Mouse (Mus musculus) lung, embryonic 14.5 days (tissue): ENCODE measurements around the gene Dhps. TPM values are rescaled to one million over a fixed set of nuclear protein-coding genes. Genes with fewer than 3 reads are reported as not detected.
A peak's percentile ranks its signal among the peaks of the same experiment; 100 is the strongest.
"Not testable (repeated sequence)": the region's sequence is repeated elsewhere in the genome, so short reads cannot be mapped to it uniquely, and the experiment has no call there.

Experiments
- ATAC-seq: fragments of 200-750 bp; cut with Nextera tagmentation; 2 replicates; pipeline ENCODE4 v1.8.0; 2017; ENCODE audit warnings: mild to moderate bottlenecking, moderate TSS enrichment, moderate library complexity; ENCODE audit not compliant: insufficient read depth
- DNase-seq: peaks from one replicate; pipeline ENCODE4 v3.0.0-alpha.2; 2015
- H3K27ac ChIP-seq: fragments of 300-500 bp; sonication (generic); 2 replicates; pipeline ENCODE4 v1.5.1; 2014; ENCODE audit warnings: low read depth, mild to moderate bottlenecking, moderate library complexity
- H3K27me3 ChIP-seq: fragments of 300-500 bp; sonication (generic); 2 replicates; pipeline ENCODE4 v1.6.1; 2014; ENCODE audit warnings: low read length, control low read depth; ENCODE audit not compliant: insufficient read depth
- H3K36me3 ChIP-seq: fragments of 300-500 bp; sonication (generic); 2 replicates; pipeline ENCODE4 v1.6.1; 2014; ENCODE audit warnings: control low read depth; ENCODE audit not compliant: insufficient read depth
- H3K4me1 ChIP-seq: fragments of 300-500 bp; sonication (generic); 2 replicates; pipeline ENCODE4 v1.6.1; 2014; ENCODE audit warnings: antibody characterized with exemption, control low read depth; ENCODE audit not compliant: insufficient read depth
- H3K4me2 ChIP-seq: fragments of 300-500 bp; sonication (generic); 2 replicates; pipeline ENCODE4 v1.6.1; 2014; ENCODE audit warnings: mild to moderate bottlenecking
- H3K4me3 ChIP-seq: fragments of 300-500 bp; sonication (generic); 2 replicates; pipeline ENCODE4 v1.5.1; 2014; ENCODE audit warnings: low read depth, low read length
- H3K9ac ChIP-seq: fragments of 300-500 bp; sonication (generic); 2 replicates; pipeline ENCODE4 v1.6.1; 2014
- H3K9me3 ChIP-seq: fragments of 300-500 bp; sonication (generic); 2 replicates; pipeline ENCODE4 v1.6.1; 2016; ENCODE audit warnings: low read depth, low read length, control low read depth
- CTCF ChIP-seq: IDR thresholded peaks from 2 replicates; pipeline ENCODE4 v1.5.1; 2016; ENCODE audit warnings: antibody characterized with exemption, low read depth
- WGBS: fragments of 180-500 bp; shearing (Covaris S2); extraction: QIAGEN DNeasy Blood & Tissue Kit; methylation state at CpG from one replicate; pipeline ENCODE4 v1.1.7; 2014; 5-methylcytosine and 5-hydroxymethylcytosine counted together
- microRNA-seq: library from miRNA; unstranded; fragments of <30 nt; microRNA quantifications from one replicate; pipeline ENCODE4, GENCODE M21; 2016; ENCODE audit warnings: borderline number of aligned reads
- polyA plus RNA-seq: library from polyadenylated mRNA; unstranded; fragments of >200 nt; fragmentation: Nextera tagmentation; extraction: Ambion mirVana; gene quantifications from 2 replicates; pipeline ENCODE4 v1.2.1, GENCODE M21; 2014

Gene Dhps
- polyA plus RNA-seq, 1 experiment from 2014 or later = 61.5 TPM

GRCm38 (mm10) chr8:85119052-85119981, 47.8 kb downstream of the Dhps start:
- peak; percentile 63 for TF ChIP-seq CTCF
- Histone ChIP-seq H3K4me1 (no peaks in the 10 kb centered on the region), H3K9me3 (no peaks in the 10 kb centered on the region), H3K4me2 (peak overlapping the region; percentile 78), H3K27me3 (no peaks in the 10 kb centered on the region), H3K36me3 (no peaks in the 10 kb centered on the region), H3K27ac (peak overlapping the region; percentile 56; the same call in 1 of the 2 replicates), H3K9ac (peak overlapping the region; percentile 65), H3K4me3 (peak overlapping the region; percentile 65)
- DNase-seq = peak; percentile 93
- ATAC-seq = peak; percentile 93
- WGBS = 5% methylated on average over 37 of the region's 37 CpGs

- not testable (repeated sequence) for H3K27me3 ChIP-seq, H3K4me1 ChIP-seq, H3K9ac ChIP-seq, H3K4me2 ChIP-seq, H3K27ac ChIP-seq, H3K9me3 ChIP-seq, ATAC-seq, H3K4me3 ChIP-seq, DNase-seq, H3K36me3 ChIP-seq
- 83% methylated on average over 5 of the region's 5 CpGs for WGBS
Observed at GRCm38 (mm10) chr8:85120251-85120650, 48.7 kb downstream of the Dhps start.

DNA sequence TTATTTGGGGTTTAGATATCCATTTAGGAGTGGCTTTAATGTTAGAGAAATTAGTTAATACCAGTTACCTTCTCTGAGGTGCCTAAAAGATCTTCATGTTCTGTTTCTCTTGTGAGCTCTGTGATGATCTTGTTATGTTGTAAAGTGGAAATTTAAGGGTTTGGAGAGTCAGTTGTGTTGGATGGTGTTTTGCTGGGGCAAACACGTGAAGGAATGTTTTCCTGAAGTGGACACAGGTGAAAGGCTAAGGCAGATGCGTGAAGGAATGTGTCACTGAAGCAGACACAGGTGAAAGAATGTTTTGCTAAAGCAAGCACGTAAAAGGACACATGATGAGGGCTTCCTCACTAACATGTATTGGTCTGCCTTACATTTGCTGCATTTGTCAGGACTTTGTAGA, 51.4 kb downstream of the Dhps start, which contains the start of gene Zfp791:
Gene Zfp791, minus strand, starts transcription at position 101 of the 400 bp plus-strand sequence.
- H3K4me2 ChIP-seq = no peak within 1 kb of the TSS
- H3K9ac ChIP-seq = no peak within 1 kb of the TSS
- no peak for ATAC-seq
- H3K27me3 ChIP-seq = no peaks in the 10 kb centered on the region
- H3K4me3 ChIP-seq = no peak within 1 kb of the TSS
- 63% methylated on average over 3 of the region's 3 CpGs for WGBS
- H3K27ac ChIP-seq = no peak within 1 kb of the TSS
- no peaks in the 10 kb centered on the region for H3K36me3 ChIP-seq
- no peak for TF ChIP-seq CTCF
- no peak for DNase-seq
- H3K9me3 ChIP-seq = no peaks in the 10 kb centered on the region
- H3K4me1 ChIP-seq = no peaks in the 10 kb centered on the region

- ATAC-seq (no peak), DNase-seq (no peak)
- Histone ChIP-seq H3K9ac (no peak overlapping the region), H3K4me3 (no peak overlapping the region), H3K4me1 (no peaks in the 10 kb centered on the region), H3K27me3 (no peaks in the 10 kb centered on the region), H3K4me2 (no peak overlapping the region), H3K27ac (no peak overlapping the region), H3K36me3 (no peaks in the 10 kb centered on the region), H3K9me3 (no peaks in the 10 kb centered on the region)
- no peak for TF ChIP-seq CTCF
- 86% methylated on average over 8 of the region's 8 CpGs for WGBS
Observed at GRCm38 (mm10) chr8:85123691-85124090, 52.1 kb downstream of the Dhps start.

Small RNAs within 50 kb of the gene (microRNA-seq; reads per million reads assigned to microRNA genes)
- gene Gm23388 (not detected), gene Mir7070 (not detected)

Other genes with a start within 250 kb of the Dhps start
- 4.5 and 4.6 TPM in 2 replicates for gene Dand5, start 248.9 kb upstream of the Dhps start, polyA plus RNA-seq
- 44.2 and 45.0 TPM in 2 replicates for gene Gadd45gip1, start 240.2 kb upstream of the Dhps start, polyA plus RNA-seq
- gene Rad23a, start 231.1 kb upstream of the Dhps start, polyA plus RNA-seq = 118 and 123 TPM in 2 replicates
- gene Calr, start 224.8 kb upstream of the Dhps start, polyA plus RNA-seq = 886 and 920 TPM in 2 replicates
- 92.9 and 103 TPM in 2 replicates for gene Farsa, start 214.8 kb upstream of the Dhps start, polyA plus RNA-seq
- 79.9 and 94.8 TPM in 2 replicates for gene Syce2, start 199.6 kb upstream of the Dhps start, polyA plus RNA-seq
- 28.1 and 30.4 TPM in 2 replicates for gene Gcdh, start 177.8 kb upstream of the Dhps start, polyA plus RNA-seq
- gene Klf1, start 169.8 kb upstream of the Dhps start, polyA plus RNA-seq = 1.8 and 1.9 TPM in 2 replicates
- 12.0 and 15.3 TPM in 2 replicates for gene Dnase2a, start 163.2 kb upstream of the Dhps start, polyA plus RNA-seq
- 0.30 and 0.39 TPM in 2 replicates for gene Mast1, start 134.4 kb upstream of the Dhps start, polyA plus RNA-seq
- gene Rtbdn, start 124.8 kb upstream of the Dhps start, polyA plus RNA-seq = not detected in 2 replicates
- not detected in 2 replicates for gene Gm49661, start 102.3 kb upstream of the Dhps start, polyA plus RNA-seq
- 819 and 843 TPM in 2 replicates for gene Prdx2, start 102.2 kb upstream of the Dhps start, polyA plus RNA-seq
- gene Rnaseh2a, start 102.0 kb upstream of the Dhps start, polyA plus RNA-seq = 117 and 121 TPM in 2 replicates
- gene Junb, start 93.0 kb upstream of the Dhps start, polyA plus RNA-seq = 12.8 and 15.4 TPM in 2 replicates
- 15.2 and 18.0 TPM in 2 replicates for gene Hook2, start 81.2 kb upstream of the Dhps start, polyA plus RNA-seq
- gene Best2, start 57.2 kb upstream of the Dhps start, polyA plus RNA-seq = not detected in 2 replicates
- 97.2 and 98.0 TPM in 2 replicates for gene Asna1, start 46.5 kb upstream of the Dhps start, polyA plus RNA-seq
- gene Trir, start 44.9 kb upstream of the Dhps start, polyA plus RNA-seq = 153 and 156 TPM in 2 replicates
- 17.9 and 20.2 TPM in 2 replicates for gene Tnpo2, start 34.8 kb upstream of the Dhps start, polyA plus RNA-seq
- gene Fbxw9, start 11.7 kb upstream of the Dhps start, polyA plus RNA-seq = 23.1 and 23.7 TPM in 2 replicates
- gene Gm5741, start 3.8 kb upstream of the Dhps start, polyA plus RNA-seq = 0.72 TPM in 1 of 2 replicates, not detected in the other
- gene Wdr83os, start 9.0 kb downstream of the Dhps start, polyA plus RNA-seq = 155 and 158 TPM in 2 replicates
- gene Wdr83, start 9.5 kb downstream of the Dhps start, polyA plus RNA-seq = 42.9 and 45.3 TPM in 2 replicates
- gene Man2b1, start 11.5 kb downstream of the Dhps start, polyA plus RNA-seq = 32.7 and 33.9 TPM in 2 replicates
- 1.7 and 2.3 TPM in 2 replicates for gene Zfp791, start 51.3 kb downstream of the Dhps start, polyA plus RNA-seq
- gene Cks1brt, start 80.2 kb downstream of the Dhps start, polyA plus RNA-seq = not detected in 2 replicates
- gene Olfr371, start 154.2 kb downstream of the Dhps start, polyA plus RNA-seq = not detected in 2 replicates
- gene Orc6, start 227.9 kb downstream of the Dhps start, polyA plus RNA-seq = 130 and 132 TPM in 2 replicates
- 135 and 137 TPM in 2 replicates for gene Vps35, start 228.0 kb downstream of the Dhps start, polyA plus RNA-seq